Mouse (Mus musculus) liver, embryonic 14.5 days (tissue): Measurements from ENCODE around the gene Tep1. TPM values are rescaled to one million over a fixed set of nuclear protein-coding genes. Genes with fewer than 3 reads are reported as not detected.

Experiments
- ATAC-seq: fragments of 200-750 bp; cut with Nextera tagmentation; 2 replicates; pipeline ENCODE4 v1.8.0; 2017; ENCODE audit warnings: moderate number of reproducible peaks, mild to moderate bottlenecking, moderate library complexity; ENCODE audit not compliant: insufficient read depth
- DNase-seq, 3 experiments: peaks; one replicate each; pipeline ENCODE4 v3.0.0-alpha.2; 2012 to 2013; ENCODE audit warnings: low read depth in 3 of 3, low spot score in 3 of 3
- H3K27ac ChIP-seq: fragments of 300-500 bp; sonication (generic); 2 replicates; pipeline ENCODE4 v1.5.1; 2014; ENCODE audit warnings: moderate library complexity, mild to moderate bottlenecking, control low read depth, inconsistent platforms
- H3K27me3 ChIP-seq: fragments of 300-500 bp; sonication (generic); 2 replicates; pipeline ENCODE4 v1.6.1; 2014; ENCODE audit warnings: mild to moderate bottlenecking, low read length, moderate library complexity; ENCODE audit not compliant: control insufficient read depth, insufficient read depth
- H3K36me3 ChIP-seq: fragments of 300-500 bp; sonication (generic); replicated peaks from 2 replicates; pipeline ENCODE4 v1.6.1; 2014; ENCODE audit warnings: low read depth; ENCODE audit not compliant: control insufficient read depth, insufficient read depth
- H3K4me1 ChIP-seq, 2 experiments: fragments of 200-500 bp in 1 of 2; fragments of 300-500 bp in 1 of 2; sonication (generic) in 1 of 2; replicated peaks; 2 replicates each; pipeline ENCODE4 v1.6.1; 2012 to 2014; ENCODE audit warnings: antibody characterized with exemption in 1 of 2, inconsistent platforms in 1 of 2, low read length in 1 of 2; ENCODE audit not compliant: control insufficient read depth in 2 of 2, insufficient read depth in 2 of 2
- H3K4me2 ChIP-seq: fragments of 300-500 bp; sonication (generic); 2 replicates; pipeline ENCODE4 v1.6.1; 2014; ENCODE audit warnings: low read depth, mild to moderate bottlenecking, control low read depth, moderate library complexity
- H3K4me3 ChIP-seq, 2 experiments: fragments of 200-500 bp in 1 of 2; fragments of 300-500 bp in 1 of 2; sonication (generic) in 1 of 2; 2 replicates each; pipeline ENCODE4 v1.5.1; 2012 to 2014; ENCODE audit warnings: low read depth in 2 of 2, low read length in 2 of 2, mild to moderate bottlenecking in 2 of 2, control low read depth in 1 of 2, inconsistent platforms in 1 of 2, moderate library complexity in 1 of 2; ENCODE audit not compliant: insufficient read depth in 1 of 2
- H3K9ac ChIP-seq: fragments of 300-500 bp; sonication (generic); replicated peaks from 2 replicates; pipeline ENCODE4 v1.6.1; 2014; ENCODE audit warnings: mild to moderate bottlenecking, control low read depth, moderate library complexity
- H3K9me3 ChIP-seq: fragments of 300-500 bp; sonication (generic); 2 replicates; pipeline ENCODE4 v1.6.1; 2016; ENCODE audit warnings: low read length, mixed read lengths; ENCODE audit not compliant: control insufficient read depth
- CTCF ChIP-seq: IDR thresholded peaks from 2 replicates; pipeline ENCODE4 v1.5.1; 2016; ENCODE audit warnings: antibody characterized with exemption, low read depth, control low read depth
- EP300 ChIP-seq: IDR thresholded peaks from 2 replicates; pipeline ENCODE4 v1.6.1; 2016; ENCODE audit warnings: antibody characterized with exemption, low read depth
- WGBS: fragments of 180-500 bp; shearing (Covaris S2); extraction: QIAGEN DNeasy Blood & Tissue Kit; methylation state at CpG from one replicate; pipeline ENCODE4 v1.1.7; 2014; ENCODE audit not compliant: insufficient replicate concordance; 5-methylcytosine and 5-hydroxymethylcytosine counted together
- polyA plus RNA-seq, 2 experiments: library from polyadenylated mRNA; depleted of rRNA in 1 of 2; stranded (reverse) in 1 of 2; unstranded in 1 of 2; fragments of >200 nt; fragmentation: Nextera tagmentation in 1 of 2; extraction: Ambion mirVana in 1 of 2; gene quantifications; 2 replicates each; pipeline versions ENCODE4 v1.2.1 to v1.2.3; 2012 to 2014

Gene Tep1
- polyA plus RNA-seq, 2 experiments, result 2.2 to 3.0 TPM

GRCm38 (mm10) chr14:50784391-50785250 lies 85.7 kb downstream of the Tep1 start:
- TF ChIP-seq CTCF (no peak), EP300 (no peak)
- peak overlapping the region; percentile 74 to 92 for H3K4me3 ChIP-seq
- H3K27me3 ChIP-seq, result no peaks in the 10 kb centered on the region
- DNase-seq (no peak), ATAC-seq (peak; percentile 62; the same call in 1 of the 2 replicates)
- peak overlapping the region; percentile 79 for H3K4me2 ChIP-seq
- WGBS, result 16% methylated on average over 16 of the region's 16 CpGs
- H3K36me3 ChIP-seq, result no peaks in the 10 kb centered on the region
- H3K9me3 ChIP-seq, result no peaks in the 10 kb centered on the region
- peak overlapping the region; percentile 87 for H3K9ac ChIP-seq
- H3K27ac ChIP-seq, result no peak overlapping the region; the same call in 1 of the 2 replicates
- H3K4me1 ChIP-seq, result peaks cover 0 to 4% of the 10 kb centered on the region in 2 experiments; a peak in 3 of 4 replicates

GRCm38 (mm10) chr14:50782166-50782565 lies 88.2 kb downstream of the Tep1 start:
- WGBS, result 55% methylated on average over 3 of the region's 3 CpGs

More at GRCm38 (mm10) chr14:50782166-50782565, 88.2 kb downstream of the Tep1 start:
- no peaks in the 10 kb centered on the region for H3K27me3 ChIP-seq
- no peak for ATAC-seq
- H3K4me1 ChIP-seq, result peaks cover 0 to 4% of the 10 kb centered on the region in 2 experiments; a peak in 3 of 4 replicates
- H3K27ac ChIP-seq, result no peak overlapping the region
- H3K4me3 ChIP-seq, result no peak overlapping the region
- H3K4me2 ChIP-seq, result no peak overlapping the region
- no peak for DNase-seq
- no peaks in the 10 kb centered on the region for H3K9me3 ChIP-seq
- TF ChIP-seq EP300, result no peak
- H3K36me3 ChIP-seq, result no peaks in the 10 kb centered on the region
- H3K9ac ChIP-seq, result no peak overlapping the region

Other genes starting within 250 kb of the Tep1 start
- not detected in 2 replicates for gene Olfr745, start 231.2 kb downstream of the Tep1 start, polyA plus RNA-seq (2012; rRNA removed)
- not detected in 2 replicates for gene Olfr745, start 231.2 kb downstream of the Tep1 start, polyA plus RNA-seq (2014; fragmentation: Nextera tagmentation; extraction: Ambion mirVana)
- not detected in 2 replicates for gene Olfr746, start 223.5 kb downstream of the Tep1 start, polyA plus RNA-seq (2012; rRNA removed)
- gene Olfr746, start 223.5 kb downstream of the Tep1 start, polyA plus RNA-seq (2014; fragmentation: Nextera tagmentation; extraction: Ambion mirVana), result not detected in 2 replicates
- gene Olfr747, start 177.4 kb downstream of the Tep1 start, polyA plus RNA-seq (2012; rRNA removed), result not detected in 2 replicates
- not detected in 2 replicates for gene Olfr747, start 177.4 kb downstream of the Tep1 start, polyA plus RNA-seq (2014; fragmentation: Nextera tagmentation; extraction: Ambion mirVana)
- gene Olfr748, start 163.2 kb downstream of the Tep1 start, polyA plus RNA-seq (2012; rRNA removed), result not detected in 2 replicates
- gene Olfr748, start 163.2 kb downstream of the Tep1 start, polyA plus RNA-seq (2014; fragmentation: Nextera tagmentation; extraction: Ambion mirVana), result not detected in 2 replicates
- not detected in 2 replicates for gene Olfr749, start 125.5 kb downstream of the Tep1 start, polyA plus RNA-seq (2012; rRNA removed)
- gene Olfr749, start 125.5 kb downstream of the Tep1 start, polyA plus RNA-seq (2014; fragmentation: Nextera tagmentation; extraction: Ambion mirVana), result not detected in 2 replicates
- gene Ttc5, start 85.0 kb downstream of the Tep1 start, polyA plus RNA-seq (2012; rRNA removed), result 9.6 and 10.8 TPM in 2 replicates
- 18.0 and 19.8 TPM in 2 replicates for gene Ttc5, start 85.0 kb downstream of the Tep1 start, polyA plus RNA-seq (2014; fragmentation: Nextera tagmentation; extraction: Ambion mirVana)
- gene Ccnb1ip1, start 62.8 kb downstream of the Tep1 start, polyA plus RNA-seq (2012; rRNA removed), result not detected in 2 replicates
- not detected in 2 replicates for gene Ccnb1ip1, start 62.8 kb downstream of the Tep1 start, polyA plus RNA-seq (2014; fragmentation: Nextera tagmentation; extraction: Ambion mirVana)
- 20.6 and 32.9 TPM in 2 replicates for gene Parp2, start 62.7 kb downstream of the Tep1 start, polyA plus RNA-seq (2012; rRNA removed)
- gene Parp2, start 62.7 kb downstream of the Tep1 start, polyA plus RNA-seq (2014; fragmentation: Nextera tagmentation; extraction: Ambion mirVana), result 31.3 and 35.9 TPM in 2 replicates
- gene Klhl33, start 26.9 kb upstream of the Tep1 start, polyA plus RNA-seq (2012; rRNA removed), result 0.12 and 0.16 TPM in 2 replicates
- gene Klhl33, start 26.9 kb upstream of the Tep1 start, polyA plus RNA-seq (2014; fragmentation: Nextera tagmentation; extraction: Ambion mirVana), result 0.08 and 0.15 TPM in 2 replicates
- gene Osgep, start 54.3 kb upstream of the Tep1 start, polyA plus RNA-seq (2012; rRNA removed), result 19.9 and 34.5 TPM in 2 replicates
- 54.8 and 59.7 TPM in 2 replicates for gene Osgep, start 54.3 kb upstream of the Tep1 start, polyA plus RNA-seq (2014; fragmentation: Nextera tagmentation; extraction: Ambion mirVana)
- gene Apex1, start 54.4 kb upstream of the Tep1 start, polyA plus RNA-seq (2012; rRNA removed), result 34.5 and 51.3 TPM in 2 replicates
- 85.7 and 90.8 TPM in 2 replicates for gene Apex1, start 54.4 kb upstream of the Tep1 start, polyA plus RNA-seq (2014; fragmentation: Nextera tagmentation; extraction: Ambion mirVana)
- 16.7 and 24.7 TPM in 2 replicates for gene Pip4p1, start 60.3 kb upstream of the Tep1 start, polyA plus RNA-seq (2012; rRNA removed)
- gene Pip4p1, start 60.3 kb upstream of the Tep1 start, polyA plus RNA-seq (2014; fragmentation: Nextera tagmentation; extraction: Ambion mirVana), result 16.9 and 18.7 TPM in 2 replicates
- 65.8 and 81.4 TPM in 2 replicates for gene Pnp, start 60.5 kb upstream of the Tep1 start, polyA plus RNA-seq (2012; rRNA removed)
- 87.0 and 91.4 TPM in 2 replicates for gene Pnp, start 60.5 kb upstream of the Tep1 start, polyA plus RNA-seq (2014; fragmentation: Nextera tagmentation; extraction: Ambion mirVana)
- 41.4 and 65.9 TPM in 2 replicates for gene Gm49342, start 74.0 kb upstream of the Tep1 start, polyA plus RNA-seq (2012; rRNA removed)
- gene Gm49342, start 74.0 kb upstream of the Tep1 start, polyA plus RNA-seq (2014; fragmentation: Nextera tagmentation; extraction: Ambion mirVana), result not detected in 2 replicates
- 6.5 and 9.8 TPM in 2 replicates for gene Pnp2, start 85.4 kb upstream of the Tep1 start, polyA plus RNA-seq (2012; rRNA removed)
- 12.0 and 13.7 TPM in 2 replicates for gene Pnp2, start 85.4 kb upstream of the Tep1 start, polyA plus RNA-seq (2014; fragmentation: Nextera tagmentation; extraction: Ambion mirVana)
- gene Rnase10, start 137.2 kb upstream of the Tep1 start, polyA plus RNA-seq (2012; rRNA removed), result not detected in 2 replicates
- not detected in 2 replicates for gene Rnase10, start 137.2 kb upstream of the Tep1 start, polyA plus RNA-seq (2014; fragmentation: Nextera tagmentation; extraction: Ambion mirVana)
- gene Rnase9, start 171.3 kb upstream of the Tep1 start, polyA plus RNA-seq (2012; rRNA removed), result not detected in 2 replicates
- not detected in 2 replicates for gene Rnase9, start 171.3 kb upstream of the Tep1 start, polyA plus RNA-seq (2014; fragmentation: Nextera tagmentation; extraction: Ambion mirVana)
- not detected in 2 replicates for gene Rnase11, start 179.6 kb upstream of the Tep1 start, polyA plus RNA-seq (2012; rRNA removed)
- gene Rnase11, start 179.6 kb upstream of the Tep1 start, polyA plus RNA-seq (2014; fragmentation: Nextera tagmentation; extraction: Ambion mirVana), result not detected in 2 replicates
- gene Rnase12, start 187.1 kb upstream of the Tep1 start, polyA plus RNA-seq (2012; rRNA removed), result 0.69 and 0.95 TPM in 2 replicates
- gene Rnase12, start 187.1 kb upstream of the Tep1 start, polyA plus RNA-seq (2014; fragmentation: Nextera tagmentation; extraction: Ambion mirVana), result 0.91 and 1.8 TPM in 2 replicates
- gene Olfr750, start 203.9 kb upstream of the Tep1 start, polyA plus RNA-seq (2012; rRNA removed), result not detected in 2 replicates
- gene Olfr750, start 203.9 kb upstream of the Tep1 start, polyA plus RNA-seq (2014; fragmentation: Nextera tagmentation; extraction: Ambion mirVana), result not detected in 2 replicates
- gene Rnase4, start 220.5 kb upstream of the Tep1 start, polyA plus RNA-seq (2012; rRNA removed), result 12.8 and 15.0 TPM in 2 replicates
- gene Rnase4, start 220.5 kb upstream of the Tep1 start, polyA plus RNA-seq (2014; fragmentation: Nextera tagmentation; extraction: Ambion mirVana), result 20.2 and 21.9 TPM in 2 replicates
- gene Ang, start 220.6 kb upstream of the Tep1 start, polyA plus RNA-seq (2012; rRNA removed), result 3.3 and 3.4 TPM in 2 replicates
- 5.4 and 7.1 TPM in 2 replicates for gene Ang, start 220.6 kb upstream of the Tep1 start, polyA plus RNA-seq (2014; fragmentation: Nextera tagmentation; extraction: Ambion mirVana)
- gene Eddm3b, start 243.9 kb upstream of the Tep1 start, polyA plus RNA-seq (2012; rRNA removed), result not detected in 2 replicates
- gene Eddm3b, start 243.9 kb upstream of the Tep1 start, polyA plus RNA-seq (2014; fragmentation: Nextera tagmentation; extraction: Ambion mirVana), result not detected in 2 replicates